Mouse (Mus musculus) cerebellum, adult (tissue): ENCODE results near the gene Aldh3b1.
"Not testable (repeated sequence)": the region's sequence is repeated elsewhere in the genome, so short reads cannot be mapped to it uniquely, and the experiment has no call there.

Experiments used
- ATAC-seq: cut with Nextera tagmentation; 2 replicates; pipeline ENCODE4 v1.9.2; 2017; ENCODE audit warnings: mild to moderate bottlenecking, moderate library complexity, mixed read lengths; ENCODE audit not compliant: insufficient number of reproducible peaks, low FRiP score, low TSS enrichment

The Aldh3b1 gene

DNA sequence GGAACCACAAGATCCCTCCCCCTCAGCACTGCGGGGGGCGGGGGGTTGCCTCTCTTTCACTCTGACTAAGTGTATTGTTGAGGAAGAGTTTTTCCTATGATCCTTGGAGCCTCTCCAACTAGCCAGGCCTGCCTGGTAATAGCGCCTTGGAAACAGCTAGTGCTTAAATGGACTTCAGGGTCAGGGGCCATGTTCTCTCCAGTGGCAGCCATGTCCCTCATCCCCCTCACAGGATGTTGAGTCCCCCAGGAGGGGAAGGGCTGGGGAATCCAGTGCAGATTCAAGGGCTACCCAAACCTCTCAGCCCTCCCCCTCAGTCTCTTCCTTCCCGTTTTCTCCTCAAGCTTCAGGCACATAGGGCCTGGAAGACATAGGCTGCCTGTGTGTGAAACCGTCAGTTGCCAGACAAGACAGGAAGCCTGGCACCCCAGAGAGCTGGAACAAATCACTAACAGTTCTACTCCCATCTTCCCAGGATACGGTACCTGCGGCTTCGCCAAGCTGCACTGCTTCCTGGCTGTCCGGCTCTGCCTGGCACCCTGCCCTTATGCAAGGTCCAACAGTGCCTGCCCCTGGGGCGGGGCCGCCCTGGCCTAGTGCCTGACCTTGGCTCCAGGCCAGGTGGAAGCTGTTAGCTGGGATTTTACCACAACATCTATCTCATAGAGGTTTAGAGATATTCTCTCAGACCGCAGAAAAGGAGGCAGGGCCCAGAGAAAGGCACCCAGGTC, at the start of gene Aldh3b1:
Gene Aldh3b1, minus strand, starts transcription at position 598 of the 731 bp plus-strand sequence.
- peak; percentile 65; the same call in 1 of the 2 replicates for ATAC-seq

DNA sequence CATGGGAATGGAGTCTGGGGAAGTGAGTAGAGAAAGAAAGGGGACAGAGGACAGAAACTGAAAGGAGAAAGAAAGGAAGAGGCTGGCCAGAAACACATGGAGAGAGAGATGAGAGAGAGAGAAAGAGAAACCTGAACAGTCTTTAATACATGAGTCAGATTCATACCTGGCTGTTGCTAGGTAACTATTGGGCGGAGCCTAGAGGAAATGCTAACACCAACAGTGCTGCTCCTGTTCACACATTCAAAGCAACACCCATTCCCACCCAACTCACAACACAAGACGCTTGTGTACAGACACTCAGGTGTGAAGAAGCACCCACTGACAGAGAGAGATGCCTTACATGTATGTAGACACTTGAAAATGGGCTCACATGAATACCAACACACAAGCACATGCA, 46.3 kb upstream of the Aldh3b1 start:
- ATAC-seq, result no peak

DNA sequence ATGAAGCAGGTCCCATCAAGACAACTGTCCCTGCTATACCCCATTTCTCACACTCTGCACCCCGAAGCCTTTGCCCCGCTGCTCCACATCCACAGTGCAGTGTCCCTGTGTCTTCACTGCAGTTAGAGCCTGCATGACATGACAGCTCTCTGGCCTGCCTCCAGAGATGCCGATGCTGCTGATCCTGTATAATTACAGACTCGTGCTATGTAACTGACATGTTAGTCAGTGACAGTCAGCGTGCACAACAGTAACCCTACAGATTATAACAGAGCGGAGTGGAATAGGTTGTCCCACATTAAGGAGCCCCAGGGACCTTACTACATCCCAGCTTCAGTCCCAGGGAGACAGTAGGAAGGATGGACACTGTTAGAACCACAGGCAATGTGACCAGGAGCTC, 45.0 kb upstream of the Aldh3b1 start:
- not testable (repeated sequence) for ATAC-seq

DNA sequence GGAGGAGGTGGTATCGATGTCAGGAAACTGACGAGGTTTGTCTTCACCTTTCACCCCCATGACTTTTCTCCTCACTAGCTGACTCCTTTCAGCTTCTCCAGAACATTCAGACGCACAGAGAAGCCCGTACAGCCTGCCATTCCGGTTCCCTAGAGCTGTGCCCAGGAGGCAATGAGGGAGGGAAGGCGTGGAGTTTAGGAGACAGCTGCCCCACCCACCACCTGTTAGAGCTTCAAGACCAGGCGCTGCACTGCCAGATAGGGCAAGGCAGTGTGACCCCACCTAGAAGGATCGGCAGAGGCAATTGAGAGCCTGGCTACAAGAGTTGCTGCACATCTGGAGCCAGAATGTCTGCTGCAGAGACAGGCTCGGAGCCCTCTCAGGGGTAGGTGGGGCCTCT, 42.6 kb upstream of the Aldh3b1 start, which contains the start of gene Aldh3b2:
Gene Aldh3b2, plus strand, starts transcription at position 100 of the 400 bp plus-strand sequence.
- ATAC-seq, result no peak

DNA sequence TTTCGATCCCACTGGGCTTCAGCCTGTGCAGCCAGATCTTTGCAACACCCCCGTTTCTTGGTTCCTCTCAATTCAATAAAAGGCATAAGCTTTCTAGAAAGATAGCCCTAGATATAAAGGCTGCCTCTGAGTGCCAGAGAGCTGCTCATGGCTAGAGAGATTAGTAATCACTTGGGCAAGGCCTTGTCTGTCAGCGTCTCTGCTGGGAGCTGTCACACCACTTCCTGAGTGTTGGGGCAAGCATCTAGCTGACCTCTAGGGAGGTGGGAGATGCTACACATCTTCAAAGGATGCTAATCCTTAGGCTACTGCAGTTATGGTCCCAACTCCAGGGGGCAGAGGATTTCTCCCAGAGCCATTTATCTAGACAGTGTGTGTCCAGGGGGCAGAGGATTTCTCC, 37.6 kb upstream of the Aldh3b1 start:
- no peak for ATAC-seq

DNA sequence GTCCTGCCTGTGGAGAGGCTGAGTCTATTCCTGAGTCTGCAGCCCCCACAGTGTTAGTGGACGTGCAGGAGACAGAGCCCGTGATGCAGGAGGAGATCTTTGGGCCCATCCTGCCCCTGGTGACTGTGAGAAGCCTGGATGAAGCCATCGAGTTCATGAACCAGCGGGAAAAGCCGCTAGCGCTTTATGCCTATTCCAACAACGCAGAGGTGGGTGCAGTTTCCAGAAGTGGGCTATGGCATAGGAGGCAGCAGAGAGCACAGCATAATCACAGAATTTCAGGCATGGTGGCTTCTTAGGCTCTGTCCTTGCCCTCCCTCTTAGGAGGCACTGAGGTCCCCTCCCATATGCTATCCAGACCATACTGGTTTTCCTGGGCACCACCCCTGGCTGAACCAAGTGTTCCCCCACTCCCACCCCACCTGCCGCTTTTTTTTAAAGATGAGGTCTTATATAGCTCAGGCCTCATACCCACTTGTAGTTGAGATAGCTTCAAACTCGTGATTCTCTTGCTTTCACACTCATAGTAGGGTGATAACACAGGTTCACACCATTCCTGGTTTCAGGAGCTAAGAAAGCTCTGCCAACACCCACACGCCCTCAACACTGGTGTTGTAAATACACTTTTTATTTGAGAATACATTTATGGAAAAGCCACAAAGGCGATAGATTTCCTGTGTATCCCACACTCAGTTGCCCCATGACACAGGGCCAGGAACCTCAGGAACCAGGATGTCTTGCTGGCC, 36.9 kb upstream of the Aldh3b1 start:
- no peak for ATAC-seq

DNA sequence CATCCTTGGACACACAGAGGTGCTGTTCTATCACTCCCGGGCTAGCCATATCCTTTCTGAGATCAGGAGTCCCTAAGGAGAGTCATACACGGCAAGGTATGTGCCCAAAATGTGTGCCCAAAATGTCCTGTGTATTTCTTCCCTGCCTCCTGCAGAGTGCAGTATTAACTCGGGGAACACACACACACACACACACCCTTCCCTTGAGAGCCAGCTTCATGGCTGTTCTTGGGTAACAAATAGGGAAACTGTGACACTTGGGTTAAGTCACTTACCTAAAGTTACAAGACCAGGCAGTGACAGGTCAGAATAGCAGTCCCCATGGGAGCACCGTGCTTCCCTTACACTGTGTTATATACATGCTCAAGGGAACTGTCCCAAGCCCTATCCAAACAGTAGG, 34.4 kb upstream of the Aldh3b1 start:
- no peak for ATAC-seq

DNA sequence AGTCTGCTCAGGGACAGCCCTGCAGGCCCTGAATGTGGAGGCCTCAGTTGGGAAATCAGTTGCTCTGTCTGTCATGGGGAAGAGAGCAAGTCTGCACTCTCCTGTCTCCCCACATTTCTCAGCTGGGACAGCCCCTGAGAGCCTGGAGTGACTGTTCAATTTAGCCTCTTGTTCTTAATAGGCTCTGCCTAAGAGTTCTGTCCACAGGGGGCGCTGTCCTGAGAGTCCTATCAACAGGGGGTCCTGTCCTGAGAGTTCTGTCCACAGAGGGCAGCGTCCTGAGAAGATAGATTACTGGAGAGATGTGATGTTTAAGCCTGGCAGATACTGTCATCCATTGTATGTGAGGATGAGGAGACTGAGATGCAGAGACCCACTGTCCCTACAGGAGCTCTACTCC, 32.9 kb upstream of the Aldh3b1 start:
- no peak for ATAC-seq

DNA sequence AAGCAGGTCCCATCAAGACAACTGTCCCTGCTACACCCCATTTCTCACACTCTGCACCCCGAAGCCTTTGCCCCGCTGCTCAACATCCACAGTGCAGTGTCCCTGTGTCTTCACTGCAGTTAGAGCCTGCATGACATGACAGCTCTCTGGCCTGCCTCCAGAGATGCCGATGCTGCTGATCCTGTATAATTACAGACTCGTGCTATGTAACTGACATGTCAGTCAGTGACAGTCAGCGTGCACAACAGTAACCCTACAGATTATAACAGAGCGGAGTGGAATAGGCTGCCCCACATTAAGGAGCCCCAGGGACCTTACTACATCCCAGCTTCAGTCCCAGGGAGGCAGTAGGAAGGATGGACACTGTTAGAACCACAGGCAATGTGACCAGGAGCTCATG, 32.2 kb upstream of the Aldh3b1 start:
- ATAC-seq, result not testable (repeated sequence)

DNA sequence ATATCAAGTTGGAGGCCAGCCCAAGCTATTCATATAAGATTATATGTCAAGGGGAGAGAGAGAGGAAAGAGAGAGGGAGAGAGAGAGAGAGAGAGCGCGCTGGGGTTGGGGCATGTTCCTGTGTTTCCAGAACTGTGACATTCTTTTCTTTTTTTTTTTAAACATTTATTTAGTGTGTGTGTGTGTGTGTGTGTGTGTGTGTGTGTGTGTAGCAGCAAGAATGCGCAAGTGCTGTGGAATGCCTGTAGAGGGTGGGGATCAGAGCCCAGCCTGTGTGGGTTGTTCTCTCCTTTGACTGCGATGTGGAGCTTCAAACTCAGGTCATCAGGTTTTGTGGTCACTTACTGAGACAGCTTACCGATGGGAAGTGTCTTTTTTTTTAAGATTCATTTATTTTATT, 30.6 kb upstream of the Aldh3b1 start:
- no peak for ATAC-seq

DNA sequence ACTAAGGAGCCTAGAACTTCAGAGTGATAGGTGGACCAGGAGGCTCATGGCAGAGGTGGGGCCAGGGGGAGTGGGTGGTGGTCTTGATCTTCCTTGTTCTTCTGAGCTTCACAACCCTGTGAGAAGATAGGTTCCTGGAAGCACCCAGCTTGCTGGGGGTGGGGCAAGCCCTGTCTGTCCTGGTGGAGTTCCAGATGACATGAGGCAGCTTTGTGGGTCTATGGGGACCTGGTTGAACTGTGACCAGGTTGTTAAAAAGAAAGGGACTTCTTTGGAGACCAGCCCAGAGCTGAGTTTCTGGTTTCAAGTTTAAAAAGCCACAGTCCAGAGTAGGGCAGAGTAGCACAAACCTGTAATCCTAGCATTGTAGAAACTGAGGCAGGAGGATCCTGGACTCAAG, 29.4 kb upstream of the Aldh3b1 start:
- ATAC-seq, result no peak

DNA sequence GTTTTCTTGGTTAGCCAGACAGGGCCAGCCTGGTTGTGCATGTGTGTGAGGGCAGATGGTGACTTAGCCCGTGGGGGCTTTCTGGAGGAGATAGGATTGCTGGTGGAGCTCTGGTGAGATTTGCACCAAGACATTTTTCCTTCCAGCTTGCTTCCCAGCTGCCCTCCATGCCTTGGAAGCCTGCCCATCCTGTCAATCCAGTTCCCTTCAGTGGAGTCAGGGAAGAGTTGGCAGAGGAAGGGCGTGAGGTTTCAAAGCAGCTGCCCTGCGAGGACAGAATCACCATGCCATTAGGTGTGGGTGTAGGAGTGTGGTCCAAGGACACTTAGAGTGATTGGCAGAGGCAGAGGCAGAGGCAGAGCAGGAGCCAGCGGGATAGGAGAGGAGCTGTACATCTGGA, 28.9 kb upstream of the Aldh3b1 start, which contains the start of gene Aldh3b3:
Gene Aldh3b3, plus strand, starts transcription at position 176 of the 400 bp plus-strand sequence.
- no peak for ATAC-seq

DNA sequence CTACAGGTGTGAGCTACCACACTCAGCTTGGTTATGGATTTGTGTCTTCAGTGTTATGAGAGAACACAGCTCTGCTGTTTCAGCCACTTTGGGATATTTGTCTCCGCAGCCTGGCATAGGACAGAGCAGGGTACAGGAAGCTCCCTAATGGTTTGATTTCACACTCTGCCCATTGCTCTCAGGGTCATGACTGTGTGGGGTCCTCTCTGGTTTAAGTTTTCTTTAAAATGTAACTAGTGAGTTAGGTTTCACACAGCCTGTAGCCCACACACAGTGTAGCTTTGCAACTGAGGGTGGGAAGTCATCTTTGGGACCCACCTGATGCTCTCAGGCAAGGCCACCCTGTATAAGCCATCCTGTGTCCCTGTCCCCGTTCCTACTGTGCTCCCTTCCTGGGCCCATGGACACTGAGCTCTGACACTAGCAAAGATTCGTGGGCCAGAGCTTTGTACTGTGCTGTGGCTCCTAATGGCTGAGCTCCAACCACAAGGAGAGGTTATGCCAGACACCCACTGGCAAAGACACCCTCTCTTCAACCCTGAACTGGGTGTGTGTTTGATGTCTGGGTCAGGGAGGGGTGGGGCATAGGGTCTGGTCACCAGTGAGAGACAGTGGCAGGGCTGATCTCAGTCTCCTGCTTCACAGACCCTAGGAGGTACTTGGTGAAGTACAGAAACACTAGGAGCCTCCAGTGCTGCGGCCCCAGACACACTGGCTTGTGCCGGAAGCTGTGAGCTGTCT, 27.9 kb upstream of the Aldh3b1 start:
- not testable (repeated sequence) for ATAC-seq

DNA sequence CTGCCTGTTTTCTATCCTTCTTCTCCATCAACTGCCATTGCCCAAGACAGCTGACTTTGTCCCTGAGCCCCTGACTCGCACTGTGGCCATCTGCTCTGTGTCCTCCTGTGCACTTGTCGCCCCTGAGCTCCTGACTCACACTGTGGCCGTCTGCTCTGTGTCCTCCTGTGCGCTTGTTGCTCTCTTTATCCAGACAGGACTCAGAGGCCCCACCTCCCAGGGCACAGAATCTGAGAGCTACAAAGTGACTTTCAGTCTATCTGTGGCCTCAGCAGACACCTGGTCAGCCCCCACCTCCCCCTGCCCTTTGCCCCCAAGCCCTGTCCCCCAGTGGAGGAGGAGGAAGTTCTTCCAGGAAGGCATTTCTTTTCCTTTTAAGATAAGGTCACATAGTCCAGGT, 26.2 kb upstream of the Aldh3b1 start:
- no peak for ATAC-seq

DNA sequence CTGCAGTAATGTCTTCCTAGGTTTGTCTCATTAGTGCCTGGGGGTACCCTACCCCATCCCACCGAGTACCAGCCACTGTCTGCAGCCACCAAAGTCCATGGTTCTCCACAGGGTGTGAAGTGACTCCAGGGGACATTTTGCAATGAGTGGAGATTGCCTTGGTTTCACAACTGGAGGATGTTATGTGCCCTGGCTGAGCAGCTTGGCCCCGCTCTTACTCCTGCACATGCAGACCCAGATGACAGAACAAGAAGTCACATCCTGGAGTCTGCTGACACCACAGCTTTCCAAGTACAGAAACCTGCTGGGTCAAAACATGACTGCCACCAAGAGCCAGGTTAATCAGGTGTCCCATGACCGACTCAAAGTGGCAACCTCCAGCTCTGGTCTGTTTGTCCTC, 25.4 kb upstream of the Aldh3b1 start:
- no peak for ATAC-seq

DNA sequence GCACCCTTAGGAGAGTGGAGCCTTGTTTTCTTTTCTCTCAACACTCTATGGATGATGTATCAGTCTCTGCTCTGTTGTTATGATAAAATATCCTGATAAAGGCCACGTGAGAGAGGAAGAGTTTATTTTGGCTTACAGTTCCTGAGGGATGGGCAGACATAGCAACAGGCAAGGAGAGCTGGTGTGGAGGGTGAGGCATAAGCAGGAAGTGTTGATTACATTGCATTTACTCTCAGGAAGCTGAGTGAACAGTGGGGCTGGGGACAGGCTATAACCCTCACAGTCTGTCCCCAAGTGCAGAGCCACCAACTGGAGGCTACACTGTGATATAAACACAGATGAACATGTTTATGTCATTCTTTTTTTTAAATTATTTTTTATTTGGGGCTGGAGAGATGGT, 22.5 kb upstream of the Aldh3b1 start:
- no peak for ATAC-seq

DNA sequence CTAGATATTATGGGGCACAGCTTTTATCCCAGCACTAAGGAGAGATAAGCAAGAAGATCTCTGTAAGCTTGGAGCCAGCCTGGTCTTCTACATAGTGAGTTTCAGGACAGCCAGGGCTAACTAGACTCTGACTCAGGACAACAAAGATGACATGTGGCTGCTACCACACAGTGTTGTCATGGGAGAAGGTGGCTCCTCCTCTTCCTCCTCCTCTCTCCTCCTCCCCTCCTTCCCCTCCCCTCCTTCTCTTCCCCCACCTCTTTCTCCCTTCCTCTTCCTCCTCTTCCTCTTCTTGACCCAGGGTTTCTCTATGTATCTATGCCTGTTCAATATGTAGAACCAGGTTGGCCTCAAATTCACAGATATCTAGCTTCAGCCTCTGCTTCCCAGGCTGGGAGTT, 21.9 kb upstream of the Aldh3b1 start:
- ATAC-seq, result no peak

DNA sequence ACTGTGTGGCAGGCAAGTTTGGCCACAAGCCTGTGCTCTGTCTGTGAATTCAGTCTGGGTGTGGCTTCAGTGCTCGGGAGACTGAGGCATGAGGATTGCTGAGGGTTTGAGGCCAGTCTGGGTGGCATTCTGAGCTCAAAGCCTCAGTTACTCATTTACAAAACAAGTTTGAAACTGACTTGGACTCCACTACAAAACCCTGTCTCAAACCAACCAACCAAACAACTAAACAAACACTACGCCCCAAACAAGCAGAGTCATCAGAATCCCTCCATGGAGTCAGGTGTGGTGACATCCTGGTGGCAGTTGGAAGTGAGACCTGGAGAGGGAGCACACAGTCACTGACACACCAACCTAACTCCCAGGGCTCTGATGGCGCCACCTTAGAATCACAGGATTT, 20.7 kb upstream of the Aldh3b1 start:
- ATAC-seq, result no peak

DNA sequence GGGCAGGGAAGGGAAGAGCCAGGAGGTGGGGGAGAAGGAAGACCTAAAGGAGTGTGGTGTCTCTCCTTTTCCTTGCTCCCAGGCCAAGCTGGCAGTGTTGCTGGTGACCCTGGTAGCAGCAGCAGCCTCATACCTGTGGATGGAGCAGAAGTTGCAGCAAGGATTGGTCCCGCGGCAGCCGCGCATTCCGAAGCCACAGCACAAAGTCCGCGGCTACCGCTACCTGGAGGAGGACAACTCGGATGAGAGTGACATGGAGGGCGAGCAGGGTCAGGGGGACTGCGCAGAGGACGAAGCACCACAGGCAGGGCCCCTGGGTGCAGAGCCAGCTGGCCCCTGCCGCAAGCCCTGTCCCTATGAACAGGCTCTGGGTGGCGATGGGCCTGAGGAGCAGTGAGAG, 18.9 kb upstream of the Aldh3b1 start:
- no peak for ATAC-seq

DNA sequence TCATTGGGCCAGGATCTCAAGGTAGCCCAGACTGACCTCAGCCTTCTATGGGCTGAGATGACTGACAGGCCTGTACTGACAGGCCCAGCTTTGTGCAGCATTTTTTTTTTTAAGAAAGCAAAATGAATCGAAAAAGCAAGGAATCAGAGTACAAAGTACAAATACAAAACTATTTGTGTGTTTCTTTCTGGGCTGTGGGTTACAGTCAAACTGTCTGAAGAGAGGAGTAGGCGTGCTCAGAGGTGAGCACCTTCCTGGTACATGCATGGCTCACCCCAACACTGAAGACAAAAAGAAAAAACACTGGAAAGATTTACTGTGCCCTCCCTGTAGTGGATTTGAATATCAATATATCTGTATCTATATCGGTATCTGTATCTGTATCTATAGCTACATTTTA, 18.2 kb upstream of the Aldh3b1 start:
- no peak for ATAC-seq

DNA sequence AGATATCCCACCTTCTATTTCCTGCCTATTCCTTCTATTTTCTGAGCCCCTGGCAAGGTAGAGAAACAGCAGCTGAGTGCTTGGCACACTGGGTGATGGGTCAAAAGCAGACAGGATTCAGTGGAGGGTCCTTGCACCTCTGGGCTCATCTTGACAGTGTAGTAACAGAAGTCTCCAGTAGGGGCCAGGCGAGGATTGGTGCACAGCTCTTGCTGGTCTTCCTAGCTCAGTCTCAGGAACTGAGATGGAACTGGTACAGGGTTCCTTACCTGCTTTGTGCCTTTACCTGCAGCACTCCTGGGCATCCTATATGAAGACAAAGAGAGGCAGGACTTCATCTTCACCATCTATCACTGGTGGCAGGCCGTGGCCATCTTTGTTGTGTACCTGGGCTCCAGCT, 17.1 kb upstream of the Aldh3b1 start:
- ATAC-seq, result no peak; the same call in 1 of the 2 replicates
